Mouse (Mus musculus) heart, postnatal 0 days (tissue): Measurements from ENCODE around the gene Srp68.

Experiments used
- CTCF ChIP-seq: IDR thresholded peaks from 2 replicates; pipeline ENCODE4 v1.5.1; 2016; ENCODE audit warnings: antibody characterized with exemption, control low read depth, low read depth
- EP300 ChIP-seq: IDR thresholded peaks from 2 replicates; pipeline ENCODE4 v1.6.1; 2016; ENCODE audit warnings: antibody characterized with exemption, low read depth

- TF ChIP-seq EP300: no peak
- TF ChIP-seq CTCF: no peak
Observed at GRCm38 (mm10) chr11:116196866-116197583, 77.0 kb downstream of the Srp68 start.
